Mouse (Mus musculus) cortical plate, adult 2 months (tissue): Measurements from ENCODE around the gene L3mbtl4.

Source experiments
- CTCF ChIP-seq: fragments of 200-500 bp; IDR thresholded peaks from 2 replicates; pipeline ENCODE4 v1.5.1; 2011; ENCODE audit warnings: mild to moderate bottlenecking, control low read depth, low read length; ENCODE audit not compliant: insufficient read depth; ENCODE audit errors: extremely low read depth
- POLR2A ChIP-seq: fragments of 200-500 bp; IDR thresholded peaks from 2 replicates; pipeline ENCODE4 v1.6.1; 2011; ENCODE audit warnings: mild to moderate bottlenecking, low read length, control low read depth; ENCODE audit not compliant: insufficient read depth; ENCODE audit errors: extremely low read depth

- TF ChIP-seq CTCF (no peak), POLR2A (no peak)
These were observed 552.7 kb downstream of the L3mbtl4 start, which contains the start of gene Tmem200c for GRCm38 (mm10) chr17:68826323-68826722.
